Mouse (Mus musculus) gastrocnemius, postnatal 36 days (tissue): Measurements from ENCODE around the gene Ap3m1. TPM values are rescaled to one million over a fixed set of nuclear protein-coding genes. Genes with fewer than 3 reads are reported as not detected.

ENCODE experiments used
- DNase-seq, 2 experiments: peaks; one replicate each; pipeline ENCODE4 v3.0.0; 2022
- intact Hi-C: fragments of 180-260 bp; cut with DNase I; formaldehyde crosslinking; loops from one replicate; pipeline ENCODE4 v1.15.1; 2025
- total RNA-seq, 2 experiments: library from RNA; stranded (reverse); gene quantifications; 2 replicates each; pipeline ENCODE4 v1.2.3; 2021

Gene Ap3m1
- total RNA-seq, 2 experiments from 2014 or later, result 34.7 to 35.6 TPM

GRCm38 (mm10) chr14:21074398-21075320, 22.4 kb upstream of the Ap3m1 start:
- intact Hi-C loops, result loop anchor here (2.0 to 5.0 kb wide), 2 partner anchors 22 to 43 kb away; partner anchors contain the start of genes Adk and Ap3m1
- no peak for DNase-seq

DNA sequence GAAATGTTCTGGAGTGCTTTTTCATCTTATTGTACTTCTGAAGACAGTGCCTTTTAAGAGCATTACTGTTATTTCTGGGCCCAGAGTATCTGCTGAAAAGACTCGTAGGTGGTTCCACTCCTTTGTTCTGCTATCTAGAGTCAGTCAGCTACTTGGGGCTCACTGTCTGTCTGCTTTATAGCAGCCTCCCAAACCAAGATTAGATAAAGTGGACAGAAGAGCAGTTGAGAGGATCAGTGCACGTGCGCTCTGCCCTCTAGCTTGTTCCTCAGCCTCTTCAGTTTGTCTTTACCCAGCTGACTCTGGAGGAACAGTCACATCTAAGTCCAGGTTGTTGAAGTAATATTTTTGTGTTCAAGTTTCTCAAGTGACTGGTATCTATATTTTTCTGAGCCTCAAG, 21.7 kb upstream of the Ap3m1 start:
- DNase-seq, result no peak
- intact Hi-C loops, result loop anchor here (2.0 kb wide), 1 partner anchor 21 kb away; the partner anchor contains the start of genes Adk and Ap3m1

DNA sequence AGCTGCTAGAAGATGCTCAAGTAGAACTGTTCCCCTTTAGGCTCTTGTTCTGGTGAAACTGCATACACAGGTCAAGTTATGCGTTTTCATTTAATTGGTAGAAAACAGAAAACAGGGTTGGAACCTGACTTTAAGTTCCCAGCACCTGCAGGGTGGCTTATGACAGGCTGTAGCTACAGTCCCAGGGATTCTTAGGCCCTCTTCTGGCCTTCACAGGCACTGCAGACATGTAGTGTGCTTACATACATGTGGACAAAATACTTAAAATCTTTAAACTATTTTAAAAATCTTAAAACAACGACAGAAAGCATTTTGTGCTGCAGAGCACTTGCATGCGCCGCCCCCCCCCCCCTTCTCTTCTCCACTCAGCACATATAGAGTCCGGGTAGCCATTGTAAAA, 17.3 kb upstream of the Ap3m1 start:
- intact Hi-C loops, result no loop called here
- no peak for DNase-seq

DNA sequence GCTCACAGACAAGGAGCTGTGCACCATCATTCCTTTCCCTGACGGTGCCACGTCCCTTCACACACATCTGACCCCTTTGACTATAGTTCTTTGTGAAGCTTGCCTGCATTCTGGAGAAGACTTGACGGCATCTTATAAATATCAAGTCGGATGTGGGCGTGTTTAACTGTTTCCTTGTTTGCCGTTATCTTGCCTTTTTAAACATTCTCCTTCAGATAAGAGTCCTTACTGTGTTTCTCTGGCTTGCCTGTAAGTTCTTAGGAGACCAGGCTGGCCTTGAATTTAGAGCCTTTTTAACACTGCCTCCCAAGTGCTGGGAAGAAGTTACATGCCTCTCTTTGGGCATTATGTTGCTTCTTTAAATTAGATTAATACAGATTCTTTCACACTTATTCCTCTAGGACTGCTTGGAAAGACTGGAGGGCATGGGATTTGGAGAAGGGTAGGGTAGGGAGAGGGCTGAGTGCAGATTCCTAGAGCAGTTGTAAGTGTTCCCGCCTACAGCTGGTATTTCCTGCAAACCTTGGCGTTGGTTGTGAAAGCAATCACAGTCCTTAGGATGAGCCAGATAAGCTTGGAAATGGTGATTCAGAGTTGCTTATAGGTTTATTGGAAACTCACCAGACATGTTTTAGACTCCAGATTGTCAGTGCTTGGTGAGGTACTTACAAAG, 13.3 kb upstream of the Ap3m1 start:
- DNase-seq, result no peak
- intact Hi-C loops, result no loop called here

GRCm38 (mm10) chr14:21064321-21064720, 12.0 kb upstream of the Ap3m1 start:
- intact Hi-C loops, result no loop called here
- no peak for DNase-seq

GRCm38 (mm10) chr14:21062766-21063513, 10.6 kb upstream of the Ap3m1 start:
- intact Hi-C loops, result no loop called here
- DNase-seq, result no peak

DNA sequence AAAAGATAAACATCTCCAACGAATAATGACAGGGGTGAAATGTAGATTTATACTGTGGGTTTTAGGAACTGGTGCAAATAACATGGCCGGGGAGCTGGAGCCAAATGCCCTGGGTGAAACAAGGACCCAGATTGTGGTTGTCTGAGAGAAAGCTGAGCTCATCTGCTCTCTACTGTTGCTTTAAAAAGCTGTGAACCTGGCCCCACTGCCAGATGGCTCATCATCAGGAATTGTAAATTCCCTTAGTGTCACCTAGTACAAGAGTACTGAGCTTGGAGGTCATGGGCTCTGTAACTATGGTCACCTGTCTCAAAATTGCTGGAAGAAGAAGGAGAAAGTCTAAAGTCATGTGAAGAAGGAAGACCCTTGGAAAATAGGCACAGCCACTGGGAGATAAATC, 6.7 kb upstream of the Ap3m1 start:
- intact Hi-C loops, result no loop called here
- no peak for DNase-seq

GRCm38 (mm10) chr14:21053586-21053985, 1.3 kb upstream of the Ap3m1 start:
- DNase-seq, result no peak
- intact Hi-C loops, result loop anchor here (2.0 kb wide), 1 partner anchor 21 kb away; no protein-coding TSS in a partner anchor

- no peak for DNase-seq
- intact Hi-C loops, result loop anchor here (2.0 kb wide), 1 partner anchor 22 kb away; no protein-coding TSS in a partner anchor
These were observed 843 bp upstream of the Ap3m1 start for GRCm38 (mm10) chr14:21053151-21053550.

DNA sequence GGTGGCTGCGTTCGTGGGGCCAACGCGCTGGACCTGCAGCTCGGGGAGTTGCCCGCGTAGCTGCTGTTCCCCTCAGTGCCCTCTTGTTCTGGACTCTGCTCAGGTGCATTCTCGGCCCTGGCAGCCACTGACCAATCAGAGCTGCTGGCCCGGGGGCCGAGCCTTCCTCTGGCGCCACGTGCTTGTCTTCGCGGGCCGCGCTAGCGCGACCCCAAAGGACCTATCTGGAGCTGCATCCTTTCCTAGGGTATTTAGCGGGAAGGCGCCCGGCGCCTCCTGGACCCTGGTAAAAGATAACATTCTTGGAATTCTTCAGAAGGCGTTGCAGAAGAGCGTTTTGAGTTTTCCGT, 448 bp upstream of the Ap3m1 start:
- DNase-seq, result peak in 1 of 2 experiments; percentile 60
- intact Hi-C loops, result loop anchor here (2.0 kb wide), 1 partner anchor 22 kb away; no protein-coding TSS in a partner anchor

DNA sequence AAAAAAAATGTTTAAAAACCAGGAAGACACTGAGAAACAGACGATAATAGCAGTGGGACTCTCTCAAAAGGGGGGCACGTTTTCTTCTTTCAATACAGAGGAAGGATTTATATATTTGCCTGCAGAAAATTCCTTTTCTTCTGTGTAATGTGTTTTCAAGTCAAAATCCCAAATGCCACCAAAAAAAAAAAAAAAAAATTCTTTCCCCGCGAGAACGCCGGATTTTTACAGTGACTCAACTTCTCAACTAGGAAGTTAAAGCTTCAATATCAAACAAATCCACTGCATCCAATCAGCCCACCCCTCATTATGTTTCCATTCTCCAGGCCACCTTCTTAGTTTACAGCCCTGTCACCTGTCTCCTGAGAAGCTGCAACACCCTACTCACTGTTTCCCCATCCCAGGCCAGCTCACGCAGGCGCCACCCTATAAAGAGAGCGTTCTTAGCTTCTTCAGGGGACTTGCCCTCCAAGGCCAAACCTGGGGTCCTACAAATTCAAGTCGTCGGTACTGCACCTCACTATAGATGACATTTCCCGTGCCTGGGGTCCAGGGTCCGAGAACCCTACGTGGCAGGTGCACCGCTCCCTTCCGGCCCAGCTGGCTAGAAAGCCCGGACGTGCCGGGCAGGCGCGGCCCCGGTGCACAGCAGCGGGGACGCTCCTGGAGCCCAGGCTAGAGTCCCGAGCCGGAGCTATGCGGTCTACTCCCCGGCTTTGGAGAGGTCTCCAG, 762 bp downstream of the Ap3m1 start:
- intact Hi-C loops, result loop anchor here (2.0 kb wide), 1 partner anchor 23 kb away; no protein-coding TSS in a partner anchor
- no peak for DNase-seq

DNA sequence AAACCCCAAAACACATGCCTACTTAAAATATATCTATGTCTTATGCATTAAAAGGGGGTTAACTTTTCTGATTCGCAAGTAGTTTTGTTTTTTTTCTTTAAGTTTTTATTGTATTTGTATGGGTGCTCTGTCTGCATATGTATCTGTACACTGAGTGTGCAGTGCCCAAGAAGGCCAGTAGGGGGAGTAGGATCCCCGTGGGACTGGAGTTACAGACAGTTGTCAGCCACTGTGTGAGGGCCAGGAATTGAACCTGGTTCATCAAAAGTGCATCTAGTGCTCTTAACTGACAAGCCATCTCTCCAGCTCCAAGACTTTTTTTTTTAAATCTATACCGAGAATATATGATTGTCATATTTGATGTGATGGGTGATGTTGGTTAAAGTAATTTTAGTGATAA, 1.6 kb downstream of the Ap3m1 start:
- DNase-seq, result no peak
- intact Hi-C loops, result no loop called here

DNA sequence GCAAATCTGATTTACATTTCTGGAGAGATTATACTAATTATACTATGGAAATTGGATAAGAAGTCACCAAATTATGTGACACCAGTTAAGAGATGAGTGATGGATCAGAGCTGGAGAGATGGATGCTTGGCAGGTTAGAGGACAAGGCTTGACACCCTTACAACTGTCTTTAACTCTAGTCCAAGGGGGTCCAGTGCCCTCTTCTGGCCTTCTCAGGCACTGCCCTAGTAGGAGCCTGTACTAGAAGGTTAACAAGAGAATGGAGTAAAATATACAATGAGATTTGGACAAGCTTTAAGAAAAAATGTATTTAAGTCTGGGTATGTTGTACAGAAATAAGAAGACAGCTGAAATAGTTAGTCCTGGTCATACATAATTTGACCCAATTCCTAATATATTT, 3.4 kb downstream of the Ap3m1 start:
- intact Hi-C loops, result no loop called here
- peak; percentile 31 to 39 for DNase-seq

GRCm38 (mm10) chr14:21047840-21048239, 4.5 kb downstream of the Ap3m1 start:
- intact Hi-C loops, result no loop called here
- DNase-seq, result no peak

DNA sequence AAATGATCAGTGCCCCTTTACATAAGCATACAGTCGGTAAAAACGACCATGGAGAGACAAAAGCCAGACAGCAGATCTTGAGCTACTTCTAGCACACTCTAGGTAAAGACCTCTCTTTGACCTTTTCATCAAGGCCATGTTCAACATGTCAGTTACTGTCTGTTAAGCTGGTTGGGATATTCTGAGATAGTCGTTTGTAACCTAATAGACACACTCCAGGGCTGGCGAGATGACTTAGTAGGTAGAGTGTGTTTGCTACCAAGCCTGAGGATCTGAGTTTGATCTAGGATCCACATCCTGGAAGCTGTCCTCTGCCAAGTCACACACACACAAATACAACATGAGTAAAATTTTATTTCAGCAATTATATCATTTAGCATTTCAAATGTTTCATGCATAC, 12.7 kb downstream of the Ap3m1 start:
- intact Hi-C loops, result loop anchor here (5.0 kb wide), 1 partner anchor 73 kb away; no protein-coding TSS in a partner anchor

GRCm38 (mm10) chr14:21039077-21039476, 13.2 kb downstream of the Ap3m1 start:
- DNase-seq, result no peak
- intact Hi-C loops, result loop anchor here (5.0 kb wide), 1 partner anchor 73 kb away; no protein-coding TSS in a partner anchor

More for the DNA sequence above, 12.7 kb downstream of the Ap3m1 start:
- DNase-seq, result no peak

- no peak for DNase-seq
- intact Hi-C loops, result loop anchor here (5.0 kb wide), 1 partner anchor 78 kb away; no protein-coding TSS in a partner anchor
These were observed 17.5 kb downstream of the Ap3m1 start for GRCm38 (mm10) chr14:21034791-21035190.

GRCm38 (mm10) chr14:21034271-21034670, 18.0 kb downstream of the Ap3m1 start:
- no peak for DNase-seq
- intact Hi-C loops, result no loop called here

GRCm38 (mm10) chr14:21031783-21032511, 20.4 kb downstream of the Ap3m1 start:
- intact Hi-C loops, result no loop called here

More at GRCm38 (mm10) chr14:21031783-21032511, 20.4 kb downstream of the Ap3m1 start:
- DNase-seq, result peak in 1 of 2 experiments; percentile 40
